Mouse (Mus musculus) stomach, embryonic 16.5 days (tissue): Measurements from ENCODE around the gene Gm26602. TPM values are rescaled to one million over a fixed set of nuclear protein-coding genes. Genes with fewer than 3 reads are reported as not detected.
A peak's percentile ranks its signal among the peaks of the same experiment; 100 is the strongest.

Source experiments
- ATAC-seq: fragments of 200-750 bp; cut with Nextera tagmentation; 2 replicates; pipeline ENCODE4 v1.8.0; 2017; ENCODE audit warnings: moderate number of reproducible peaks, moderate TSS enrichment; ENCODE audit not compliant: insufficient read depth, low FRiP score
- H3K27ac ChIP-seq: fragments of 300-500 bp; sonication (generic); 2 replicates; pipeline ENCODE4 v1.5.1; 2014; ENCODE audit warnings: low read length
- H3K27me3 ChIP-seq: fragments of 300-500 bp; sonication (generic); 2 replicates; pipeline ENCODE4 v1.6.1; 2014; ENCODE audit warnings: low read length, control low read depth, mixed read lengths; ENCODE audit not compliant: control insufficient read depth, insufficient read depth
- H3K36me3 ChIP-seq: fragments of 300-500 bp; sonication (generic); 2 replicates; pipeline ENCODE4 v1.6.1; 2014; ENCODE audit warnings: low read length; ENCODE audit not compliant: control insufficient read depth, insufficient read depth
- H3K4me1 ChIP-seq: fragments of 300-500 bp; sonication (generic); 2 replicates; pipeline ENCODE4 v1.6.1; 2014; ENCODE audit warnings: low read length, control low read depth, mixed read lengths; ENCODE audit not compliant: control insufficient read depth, insufficient read depth
- H3K4me2 ChIP-seq: fragments of 300-500 bp; sonication (generic); 2 replicates; pipeline ENCODE4 v1.6.1; 2014; ENCODE audit warnings: low read depth, low read length, mixed read lengths
- H3K4me3 ChIP-seq: fragments of 300-500 bp; sonication (generic); replicated peaks from 2 replicates; pipeline ENCODE4 v1.5.1; 2014; ENCODE audit warnings: mild to moderate bottlenecking, low read length
- H3K9ac ChIP-seq: fragments of 300-500 bp; sonication (generic); 2 replicates; pipeline ENCODE4 v1.6.1; 2014; ENCODE audit warnings: low read length
- H3K9me3 ChIP-seq: fragments of 300-500 bp; sonication (generic); replicated peaks from 2 replicates; pipeline ENCODE4 v1.6.1; 2016; ENCODE audit warnings: low read length, control low read depth; ENCODE audit not compliant: control insufficient read depth
- WGBS: fragments of 180-500 bp; shearing (Covaris S2); extraction: QIAGEN DNeasy Blood & Tissue Kit; methylation state at CpG from one replicate; pipeline ENCODE4 v1.1.7; 2014; 5-methylcytosine and 5-hydroxymethylcytosine counted together
- polyA plus RNA-seq: library from polyadenylated mRNA; unstranded; fragments of >200 nt; fragmentation: Nextera tagmentation; extraction: Ambion mirVana; gene quantifications from 2 replicates; pipeline ENCODE4 v1.2.1, GENCODE M21; 2015

The Gm26602 gene
- polyA plus RNA-seq, 1 experiment from 2014 or later: 4.1 TPM

- peaks cover 13% of the 10 kb centered on the region; the same call in 1 of the 2 replicates for H3K36me3 ChIP-seq
- no peaks in the 10 kb centered on the region for H3K9me3 ChIP-seq
- peak; percentile 7; the same call in 1 of the 2 replicates for ATAC-seq
- WGBS: 0% methylated on average over 54 of the region's 54 CpGs
- H3K27ac ChIP-seq: peak overlapping the region; percentile 95
- peak overlapping the region; percentile 92 for H3K4me2 ChIP-seq
- H3K4me1 ChIP-seq: peaks cover 26% of the 10 kb centered on the region
- peaks cover 3% of the 10 kb centered on the region for H3K27me3 ChIP-seq
- peak overlapping the region; percentile 89 for H3K9ac ChIP-seq
- H3K4me3 ChIP-seq: peak overlapping the region; percentile 85
Observed at GRCm38 (mm10) chr10:79927324-79928029, 16.8 kb downstream of the Gm26602 start.

- H3K9ac ChIP-seq: peak overlapping the region; percentile 89
- ATAC-seq: no peak
- H3K27ac ChIP-seq: peak overlapping the region; percentile 95
- peak overlapping the region; percentile 92 for H3K4me2 ChIP-seq
- H3K4me3 ChIP-seq: peak overlapping the region; percentile 85
- H3K9me3 ChIP-seq: no peaks in the 10 kb centered on the region
- no peaks in the 10 kb centered on the region; the same call in 1 of the 2 replicates for H3K27me3 ChIP-seq
- WGBS: 2% methylated on average over 29 of the region's 29 CpGs
- H3K36me3 ChIP-seq: peaks cover 13% of the 10 kb centered on the region; the same call in 1 of the 2 replicates
- peaks cover 33% of the 10 kb centered on the region for H3K4me1 ChIP-seq
Observed at GRCm38 (mm10) chr10:79928030-79928694, 17.5 kb downstream of the Gm26602 start.

GRCm38 (mm10) chr10:79928907-79929701, 18.4 kb downstream of the Gm26602 start:
- Histone ChIP-seq H3K36me3 (peaks cover 13% of the 10 kb centered on the region; the same call in 1 of the 2 replicates), H3K9me3 (no peaks in the 10 kb centered on the region), H3K4me2 (peak overlapping the region; percentile 92), H3K27me3 (no peaks in the 10 kb centered on the region), H3K4me1 (peaks cover 42% of the 10 kb centered on the region), H3K27ac (peak overlapping the region; percentile 55), H3K9ac (peak overlapping the region; percentile 89), H3K4me3 (peak overlapping the region; percentile 85)
- 27% methylated on average over 9 of the region's 9 CpGs for WGBS
- no peak for ATAC-seq

GRCm38 (mm10) chr10:79929967-79930825, 19.5 kb downstream of the Gm26602 start:
- H3K36me3 ChIP-seq: peaks cover 13% of the 10 kb centered on the region; the same call in 1 of the 2 replicates
- no peak overlapping the region for H3K4me2 ChIP-seq
- H3K4me1 ChIP-seq: peaks cover 53% of the 10 kb centered on the region
- no peak overlapping the region for H3K4me3 ChIP-seq
- H3K27me3 ChIP-seq: no peaks in the 10 kb centered on the region
- no peak overlapping the region for H3K9ac ChIP-seq
- H3K9me3 ChIP-seq: no peaks in the 10 kb centered on the region
- H3K27ac ChIP-seq: no peak overlapping the region
- no peak for ATAC-seq
- 89% methylated on average over 18 of the region's 18 CpGs for WGBS

GRCm38 (mm10) chr10:79930826-79931186, 20.1 kb downstream of the Gm26602 start:
- Histone ChIP-seq H3K4me3 (no peak overlapping the region), H3K36me3 (peaks cover 13% of the 10 kb centered on the region; the same call in 1 of the 2 replicates), H3K9ac (no peak overlapping the region), H3K9me3 (no peaks in the 10 kb centered on the region), H3K27ac (no peak overlapping the region), H3K4me1 (peaks cover 54% of the 10 kb centered on the region), H3K27me3 (no peaks in the 10 kb centered on the region), H3K4me2 (no peak overlapping the region)
- 91% methylated on average over 16 of the region's 16 CpGs for WGBS
- no peak for ATAC-seq

- no peak overlapping the region for H3K4me3 ChIP-seq
- H3K27ac ChIP-seq: no peak overlapping the region
- peaks cover 59% of the 10 kb centered on the region for H3K4me1 ChIP-seq
- H3K9me3 ChIP-seq: no peaks in the 10 kb centered on the region
- no peaks in the 10 kb centered on the region for H3K27me3 ChIP-seq
- no peak for ATAC-seq
- H3K9ac ChIP-seq: no peak overlapping the region
- peaks cover 13% of the 10 kb centered on the region; the same call in 1 of the 2 replicates for H3K36me3 ChIP-seq
- WGBS: 74% methylated on average over 9 of the region's 9 CpGs
- no peak overlapping the region for H3K4me2 ChIP-seq
Observed at GRCm38 (mm10) chr10:79931797-79932196, 21.1 kb downstream of the Gm26602 start.

- ATAC-seq: peak; percentile 5; the same call in 1 of the 2 replicates
- peak overlapping the region; percentile 54 for H3K9ac ChIP-seq
Observed at GRCm38 (mm10) chr10:79932736-79933135, 22.1 kb downstream of the Gm26602 start.

GRCm38 (mm10) chr10:79933145-79933679, 22.6 kb downstream of the Gm26602 start:
- Histone ChIP-seq H3K27ac (peak overlapping the region; percentile 73), H3K9me3 (no peaks in the 10 kb centered on the region), H3K4me2 (peak overlapping the region; percentile 27; the same call in 1 of the 2 replicates), H3K36me3 (peaks cover 13% of the 10 kb centered on the region; the same call in 1 of the 2 replicates), H3K4me3 (no peak overlapping the region), H3K27me3 (no peaks in the 10 kb centered on the region), H3K9ac (peak overlapping the region; percentile 54; the same call in 1 of the 2 replicates), H3K4me1 (peaks cover 67% of the 10 kb centered on the region)
- no peak for ATAC-seq
- WGBS: 61% methylated on average over 9 of the region's 9 CpGs

More at GRCm38 (mm10) chr10:79932736-79933135, 22.1 kb downstream of the Gm26602 start:
- peaks cover 13% of the 10 kb centered on the region; the same call in 1 of the 2 replicates for H3K36me3 ChIP-seq
- WGBS: 18% methylated on average over 8 of the region's 8 CpGs
- peak overlapping the region; percentile 27; the same call in 1 of the 2 replicates for H3K4me2 ChIP-seq
- peak overlapping the region; percentile 73 for H3K27ac ChIP-seq
- H3K4me3 ChIP-seq: no peak overlapping the region
- H3K27me3 ChIP-seq: no peaks in the 10 kb centered on the region
- peaks cover 63% of the 10 kb centered on the region for H3K4me1 ChIP-seq
- no peaks in the 10 kb centered on the region for H3K9me3 ChIP-seq
